9 mouse cellular contexts compared by ENCODE assay signal in genomic region chr7:110645311-110645710, GRCm38 (mm10). TPM values are rescaled to one million over a fixed set of nuclear protein-coding genes. Genes with fewer than 3 reads are reported as not detected.
DNase-seq lines count a peak whose midpoint lies in the region; ATAC-seq lines count a peak whose summit lies in the region.
"Had no signal": no experiment of that assay in that cellular context is flagged by ENCODE, and none has a peak within 500 bp of the region (broad histone marks: within the 10 kb centered on the region; RNA-seq: fewer than 3 reads in every experiment).

No protein-coding gene starts in this region.

- peak; percentile 42; the same call in 1 of the 2 replicates for ATAC-seq in heart, embryonic 16.5 days (replicated peaks; ENCODE audit: extremely low read depth, insufficient read depth, low FRiP score)
- 0 out of 2 replicates have a peak, but pooled peaks have one; percentile 26 for ATAC-seq in stomach, embryonic 14.5 days (ENCODE audit: insufficient number of reproducible peaks, insufficient read depth, low FRiP score, low read depth)

- H3K9ac ChIP-seq in heart, embryonic 16.5 days (ENCODE audit: low read length), result no peak overlapping the region
- no peak overlapping the region for H3K9ac ChIP-seq in stomach, embryonic 14.5 days (replicated peaks; ENCODE audit: low read depth, low read length)
- H3K9ac ChIP-seq: limb, embryonic 15.5 days had no signal

- no peaks in the 10 kb centered on the region for H3K36me3 ChIP-seq in heart, embryonic 16.5 days (ENCODE audit: control insufficient read depth, insufficient read depth)
- no peaks in the 10 kb centered on the region for H3K36me3 ChIP-seq in stomach, embryonic 14.5 days (ENCODE audit: control insufficient read depth, insufficient read depth, low read length)
- H3K36me3 ChIP-seq: limb, embryonic 15.5 days had no signal

- H3K4me1 ChIP-seq in heart, embryonic 16.5 days (ENCODE audit: control insufficient read depth, insufficient read depth, low read length), result peaks cover 13% of the 10 kb centered on the region
- peaks cover 7% of the 10 kb centered on the region; the same call in 1 of the 2 replicates for H3K4me1 ChIP-seq in stomach, embryonic 14.5 days (ENCODE audit: control insufficient read depth, insufficient read depth, low read length)

- H3K4me2 ChIP-seq in heart, embryonic 16.5 days (ENCODE audit: low read depth, low read length), result no peak overlapping the region
- H3K4me2 ChIP-seq in stomach, embryonic 14.5 days (replicated peaks; ENCODE audit: low read depth, low read length), result no peak overlapping the region
- H3K4me2 ChIP-seq: limb, embryonic 15.5 days had no signal

- H3K27ac ChIP-seq in heart, embryonic 16.5 days (ENCODE audit: low read length), result no peak overlapping the region
- H3K27ac ChIP-seq in stomach, embryonic 14.5 days (ENCODE audit: low read length), result no peak overlapping the region
- H3K27ac ChIP-seq: limb, embryonic 15.5 days had no signal

- intact Hi-C loops in heart, postnatal 25 days (cut with DNase I), result loop anchor here (5.0 kb wide), 3 partner anchors 42 to 358 kb away; no protein-coding TSS in a partner anchor

- DNase-seq in heart, adult 8-10 months (ENCODE audit: low spot score), result peak; percentile 76
- no peak for DNase-seq in heart, postnatal 25 days (ENCODE audit: low spot score)
- DNase-seq in R1 (ENCODE audit: low read depth, low spot score), result peak; percentile 76
- peak; percentile 45 to 69 for DNase-seq in cerebellum, postnatal 36 days
- peak; percentile 91 for DNase-seq in large intestine, adult 2 months (ENCODE audit: low read depth, low spot score)
- peak; percentile 80 for DNase-seq in mesoderm, embryonic 11.5 days (ENCODE audit: low read depth, low spot score)

- WGBS in heart, embryonic 16.5 days, result 76% methylated on average over 5 of the region's 5 CpGs
- 70% methylated on average over 5 of the region's 5 CpGs for WGBS in large intestine, adult 2 months
- 77% methylated on average over 5 of the region's 5 CpGs for WGBS in stomach, embryonic 14.5 days

- H3K9me3 ChIP-seq in heart, embryonic 16.5 days (replicated peaks; ENCODE audit: control insufficient read depth, low read length), result peaks cover 6% of the 10 kb centered on the region
- H3K9me3 ChIP-seq in stomach, embryonic 14.5 days (ENCODE audit: control insufficient read depth, low read depth, low read length), result peaks cover 4% of the 10 kb centered on the region; the same call in 1 of the 2 replicates
- H3K9me3 ChIP-seq: limb, embryonic 15.5 days had no signal

- no peak overlapping the region for H3K4me3 ChIP-seq in heart, embryonic 16.5 days (ENCODE audit: low read length)
- H3K4me3 ChIP-seq in stomach, embryonic 14.5 days (ENCODE audit: low read depth, low read length), result no peak overlapping the region
- H3K4me3 ChIP-seq: limb, embryonic 15.5 days had no signal

- no peaks in the 10 kb centered on the region for H3K27me3 ChIP-seq in heart, embryonic 16.5 days (ENCODE audit: control insufficient read depth, insufficient read depth, low read length)
- H3K27me3 ChIP-seq in stomach, embryonic 14.5 days (ENCODE audit: control insufficient read depth, insufficient read depth, low read length), result no peaks in the 10 kb centered on the region
- H3K27me3 ChIP-seq: limb, embryonic 15.5 days had no signal

RNA-seq across cellular contexts. Expression of gene Adm, which starts 17.9 kb away (rescaled TPM):
- total RNA-seq in heart, adult 8-10 months (2022), result 10 to 100 TPM in 3 of 4 experiments, 1 to 10 TPM in 1; 9.6 to 15.8 (median 12.2) TPM
- 10 to 100 TPM in 1 of 2 experiments, 1 to 10 TPM in 1; 9.6 to 13.0 TPM for total RNA-seq in heart, postnatal 25 days (2021)
- 22.6 and 25.8 TPM in 2 replicates for polyA plus RNA-seq in heart, embryonic 16.5 days (2015; fragmentation: Nextera tagmentation; extraction: Ambion mirVana)
- 4.0 and 5.8 TPM in 2 replicates for polyA plus RNA-seq in large intestine, adult 2 months (2012; rRNA removed)
- 3.4 and 4.0 TPM in 2 replicates for polyA plus RNA-seq in stomach, embryonic 14.5 days (2014; fragmentation: Nextera tagmentation; extraction: Ambion mirVana)

RNA-seq across cellular contexts. Expression of gene Sbf2, which starts 30.6 kb away (rescaled TPM):
- total RNA-seq in heart, adult 8-10 months (2022), result 10 to 100 TPM; 36.1 to 45.7 (median 40.7) TPM
- 10 to 100 TPM; 48.7 to 49.7 TPM for total RNA-seq in heart, postnatal 25 days (2021)
- 30.8 and 35.0 TPM in 2 replicates for polyA plus RNA-seq in heart, embryonic 16.5 days (2015; fragmentation: Nextera tagmentation; extraction: Ambion mirVana)
- polyA plus RNA-seq in large intestine, adult 2 months (2012; rRNA removed), result 10.4 and 21.2 TPM in 2 replicates
- polyA plus RNA-seq in stomach, embryonic 14.5 days (2014; fragmentation: Nextera tagmentation; extraction: Ambion mirVana), result 46.1 and 48.8 TPM in 2 replicates
